Mouse (Mus musculus): ENCODE measurements around the gene Fkbp6.
"Not testable (repeated sequence)": the region's sequence is repeated elsewhere in the genome, so short reads cannot be mapped to it uniquely, and the experiment has no call there.

Gene Fkbp6

DNA sequence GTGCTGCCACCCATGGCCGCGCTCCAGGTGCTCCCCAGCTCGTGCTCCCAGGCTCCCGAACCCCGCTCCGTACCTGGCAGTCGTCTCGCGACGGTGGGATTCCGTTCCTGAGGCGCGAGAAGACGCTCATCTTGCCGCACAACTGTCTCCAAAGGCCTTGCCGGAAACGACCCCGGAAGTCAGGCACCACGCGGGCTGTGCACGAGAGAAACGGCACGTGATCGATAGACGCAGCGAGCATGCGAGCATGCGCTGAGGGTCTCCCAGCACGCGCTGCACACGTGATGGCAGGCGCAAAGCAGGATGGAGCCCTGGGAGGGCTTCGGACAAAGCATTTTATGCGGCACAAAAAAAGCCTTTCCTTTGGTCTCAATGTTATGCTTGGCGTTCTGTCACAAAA, at the start of gene Fkbp6:
Gene Fkbp6, minus strand, starts transcription at position 183 of the 400 bp plus-strand sequence.
- no peak for DNase-seq (ENCODE audit: low read depth)

GRCm38 (mm10) chr5:135399382-135399781, 49.5 kb upstream of the Fkbp6 start:
- no peak for DNase-seq (ENCODE audit: low read depth)

DNA sequence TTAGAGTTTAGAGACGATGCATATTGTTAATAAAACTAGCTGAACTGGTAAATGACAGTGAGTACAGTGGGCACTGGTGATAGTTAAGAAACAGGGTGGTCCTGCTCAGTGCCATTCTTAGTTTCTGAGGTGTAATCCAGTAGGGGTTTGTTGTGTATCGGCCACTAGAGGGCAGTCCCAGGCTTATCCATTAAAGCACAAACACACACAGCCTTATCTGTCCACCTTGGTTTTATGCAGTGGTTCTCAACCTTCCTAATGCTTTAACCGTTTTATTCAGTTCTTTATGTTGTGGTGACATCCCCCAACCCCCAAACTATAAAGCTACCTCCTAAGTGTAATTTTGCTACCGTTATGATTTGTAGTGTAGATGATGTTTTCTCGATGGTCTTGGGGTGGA, 46.0 kb upstream of the Fkbp6 start:
- DNase-seq (ENCODE audit: low read depth) = peak; percentile 78

- DNase-seq (ENCODE audit: low read depth) = peak; percentile 93
Observed at GRCm38 (mm10) chr5:135394004-135394823, 44.4 kb upstream of the Fkbp6 start, which contains the start of gene Pom121. Pom121 (minus strand) TSS chr5:135394546.

- DNase-seq (ENCODE audit: low read depth) = no peak
Observed at GRCm38 (mm10) chr5:135383771-135384170, 33.9 kb upstream of the Fkbp6 start.

- no peak for DNase-seq (ENCODE audit: low read depth)
Observed at GRCm38 (mm10) chr5:135382746-135383145, 32.9 kb upstream of the Fkbp6 start.

GRCm38 (mm10) chr5:135381356-135381925, 31.6 kb upstream of the Fkbp6 start:
- no peak for DNase-seq (ENCODE audit: low read depth)

DNA sequence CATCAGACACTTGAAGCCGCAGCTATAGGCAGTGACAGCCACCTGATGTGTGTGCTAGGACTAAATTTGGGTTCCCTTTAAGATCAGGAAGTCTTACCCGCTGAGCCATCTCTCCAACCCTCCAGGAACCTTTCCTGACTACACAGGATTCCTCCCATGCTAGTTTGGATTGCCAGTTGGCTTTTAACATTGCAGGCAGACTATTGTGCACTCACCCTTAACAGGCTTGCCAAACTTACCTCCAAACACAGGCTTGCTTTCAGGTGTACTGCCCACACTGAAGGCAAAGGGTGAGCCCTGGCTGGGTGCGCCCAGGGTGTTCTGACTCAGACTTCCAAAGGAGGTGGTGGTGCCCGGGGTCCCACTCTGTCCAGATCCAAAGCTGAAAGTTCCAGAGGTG, 30.8 kb upstream of the Fkbp6 start:
- DNase-seq (ENCODE audit: low read depth) = no peak

- no peak for DNase-seq (ENCODE audit: low read depth)
Observed at GRCm38 (mm10) chr5:135376341-135376740, 26.5 kb upstream of the Fkbp6 start.

GRCm38 (mm10) chr5:135375167-135375566, 25.3 kb upstream of the Fkbp6 start:
- no peak for DNase-seq (ENCODE audit: low read depth)

DNA sequence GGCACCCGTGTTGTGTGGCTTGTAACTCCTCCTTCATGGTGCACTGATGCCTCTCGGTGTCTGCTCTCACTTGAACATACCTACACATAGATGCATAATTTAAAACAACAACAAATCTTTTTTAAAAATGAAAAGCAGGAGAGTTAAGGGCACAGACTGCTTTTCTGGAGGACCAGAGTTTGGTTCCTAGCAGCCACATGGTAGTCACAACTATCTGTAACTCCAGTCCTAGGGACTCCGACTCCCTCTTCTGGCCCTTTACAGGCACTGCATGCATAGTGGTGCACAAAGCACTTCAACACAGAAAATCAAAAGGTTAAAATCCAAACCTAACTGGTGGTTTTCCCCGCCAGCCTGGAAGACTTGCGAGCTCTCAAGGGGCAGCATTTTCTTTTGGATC, 23.8 kb upstream of the Fkbp6 start:
- DNase-seq (ENCODE audit: low read depth) = peak; percentile 22

- no peak for DNase-seq (ENCODE audit: low read depth)
Observed at GRCm38 (mm10) chr5:135371195-135371594, 21.4 kb upstream of the Fkbp6 start.

GRCm38 (mm10) chr5:135369787-135370654, 20.2 kb upstream of the Fkbp6 start, which contains the start of gene Nsun5:
Nsun5 (plus strand) TSS chr5:135369953.
- DNase-seq (ENCODE audit: low read depth) = peak; percentile 98

DNA sequence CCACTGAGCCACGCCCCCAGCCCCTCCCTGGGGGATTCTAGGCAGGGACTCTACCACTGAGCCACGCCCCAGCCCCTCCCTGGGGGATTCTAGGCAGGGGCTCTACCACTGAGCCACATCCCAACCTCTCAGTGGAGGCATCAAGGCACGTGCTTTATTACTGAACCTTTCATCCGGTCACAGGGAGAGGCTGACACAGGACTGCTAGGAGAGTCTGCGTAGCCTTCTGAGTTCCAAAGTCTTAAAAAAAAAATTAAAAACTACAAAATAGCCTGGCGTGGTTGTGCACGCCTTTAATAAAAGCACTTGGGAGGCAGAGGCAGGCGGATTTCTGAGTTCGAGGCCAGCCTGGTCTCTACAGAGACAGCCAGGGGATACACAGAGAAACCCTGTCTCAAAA, 19.4 kb upstream of the Fkbp6 start:
- not testable (repeated sequence) for DNase-seq (ENCODE audit: low read depth)

- DNase-seq (ENCODE audit: low read depth) = no peak
Observed at GRCm38 (mm10) chr5:135368312-135368711, 18.5 kb upstream of the Fkbp6 start.

GRCm38 (mm10) chr5:135367841-135368240, 18.0 kb upstream of the Fkbp6 start:
- peak; percentile 70 for DNase-seq (ENCODE audit: low read depth)

DNA sequence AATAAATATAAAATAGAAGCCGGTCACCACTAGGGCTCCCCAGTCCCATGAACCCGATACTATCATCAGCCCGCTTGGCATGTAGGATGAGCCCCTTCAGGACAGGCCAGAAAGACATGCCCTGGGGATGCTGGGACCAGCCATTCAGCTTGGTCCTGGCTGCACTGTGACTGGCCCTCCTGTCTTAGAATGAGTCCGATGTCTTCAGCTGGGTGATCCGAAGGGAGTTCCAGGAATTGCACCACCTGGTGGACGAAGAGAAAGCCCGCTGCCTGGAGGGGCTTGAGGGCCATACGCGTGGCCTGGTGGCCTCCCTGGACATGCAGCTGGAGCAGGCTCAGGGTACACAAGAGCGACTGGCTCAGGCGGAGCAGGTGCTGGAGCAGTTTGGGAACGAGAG, 13.7 kb upstream of the Fkbp6 start:
- DNase-seq (ENCODE audit: low read depth) = peak; percentile 47

- no peak for DNase-seq (ENCODE audit: low read depth)
Observed at GRCm38 (mm10) chr5:135362572-135362971, 12.7 kb upstream of the Fkbp6 start.

DNA sequence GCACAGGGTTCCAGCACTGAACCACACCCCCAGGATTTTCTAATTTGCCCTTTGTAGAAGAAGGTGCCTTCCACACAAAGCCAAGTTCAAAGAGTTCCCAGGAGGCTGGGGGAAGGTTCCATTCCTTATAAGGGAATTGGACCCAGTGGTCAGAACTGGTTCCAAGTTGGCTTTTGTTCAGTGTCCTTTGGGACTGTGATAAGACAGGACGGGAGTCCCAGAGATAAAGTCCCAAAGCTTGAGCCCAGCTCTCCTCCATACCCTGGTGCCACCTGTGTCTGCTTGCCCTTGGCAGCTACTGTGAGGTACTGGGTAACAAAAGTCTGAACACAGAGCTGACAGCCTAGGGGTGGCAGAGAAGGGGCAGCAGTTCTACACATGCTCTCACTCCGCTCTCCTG, 9.9 kb upstream of the Fkbp6 start:
- DNase-seq (ENCODE audit: low read depth) = no peak

DNA sequence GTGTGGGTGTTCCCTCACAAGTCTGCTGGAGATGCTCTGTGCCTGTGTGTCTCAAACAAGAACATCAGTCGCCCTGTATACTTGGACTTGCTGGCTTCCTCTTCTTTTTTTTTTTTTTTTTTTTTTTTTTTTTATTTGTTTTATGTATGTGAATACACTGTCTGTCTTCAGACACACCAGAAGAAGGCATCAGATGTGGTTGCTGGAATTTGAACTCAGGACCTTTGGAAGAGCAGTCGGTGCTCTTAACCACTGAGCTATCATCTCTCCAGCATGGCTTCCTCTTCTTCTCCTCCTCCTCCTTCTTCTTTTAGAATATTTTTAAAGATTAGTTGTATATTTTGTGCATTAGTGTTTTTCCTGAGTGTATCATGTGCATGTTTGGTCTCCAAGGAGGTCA, 7.7 kb upstream of the Fkbp6 start:
- DNase-seq (ENCODE audit: low read depth) = no peak

DNA sequence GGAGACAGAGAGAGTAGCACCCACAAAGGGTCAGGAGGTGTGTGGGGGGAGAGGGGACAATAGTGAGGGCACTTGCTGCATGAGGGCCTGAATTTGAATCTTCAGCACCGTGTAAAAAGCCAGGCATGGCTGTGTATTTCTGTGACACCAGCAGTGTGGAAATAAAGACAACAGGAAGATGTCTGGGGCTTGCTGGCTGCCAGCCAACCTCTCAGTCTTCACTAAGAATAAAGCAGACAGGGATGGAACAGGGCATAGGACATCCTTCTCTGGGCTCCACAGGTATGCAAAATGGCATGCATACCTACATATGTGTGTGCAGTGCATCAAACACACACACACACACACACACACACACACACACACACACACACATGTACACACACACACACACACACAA, 6.2 kb upstream of the Fkbp6 start:
- no peak for DNase-seq (ENCODE audit: low read depth)

DNA sequence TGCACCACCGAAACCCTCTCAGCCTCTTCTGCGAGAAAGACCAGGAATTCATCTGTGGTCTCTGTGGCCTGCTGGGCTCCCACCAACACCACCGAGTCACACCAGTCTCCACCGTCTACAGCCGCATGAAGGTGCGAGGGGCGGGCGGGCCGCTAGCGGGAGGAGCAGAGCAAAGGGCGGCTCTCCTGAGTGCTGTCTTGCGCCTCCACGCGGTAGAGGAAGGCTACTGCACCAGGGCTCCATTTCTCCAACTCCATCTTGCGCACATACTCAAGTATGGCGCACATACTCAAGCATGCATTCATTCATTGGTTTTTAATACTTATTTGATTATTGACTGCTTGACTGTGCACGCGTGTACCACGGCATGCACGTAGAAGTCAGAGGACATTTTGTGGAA, 3.7 kb upstream of the Fkbp6 start:
- peak; percentile 39 for DNase-seq (ENCODE audit: low read depth)

GRCm38 (mm10) chr5:135352995-135353394, 3.2 kb upstream of the Fkbp6 start, which contains the start of gene Trim50:
Trim50 (plus strand) TSS chr5:135353295.
- DNase-seq (ENCODE audit: low read depth) = no peak

All from induced T-regulatory cell, adult 2 months (primary cell).